Mouse (Mus musculus) liver, postnatal 0 days (tissue): ENCODE measurements around the gene Ccr5.

ENCODE experiments used
- CTCF ChIP-seq: sonication (generic); IDR thresholded peaks from 2 replicates; pipeline ENCODE4 v1.5.1; 2016; ENCODE audit warnings: antibody characterized with exemption, low read depth
- EP300 ChIP-seq: IDR thresholded peaks from 2 replicates; pipeline ENCODE4 v1.6.1; 2016; ENCODE audit warnings: antibody characterized with exemption, low read depth, mild to moderate bottlenecking

DNA sequence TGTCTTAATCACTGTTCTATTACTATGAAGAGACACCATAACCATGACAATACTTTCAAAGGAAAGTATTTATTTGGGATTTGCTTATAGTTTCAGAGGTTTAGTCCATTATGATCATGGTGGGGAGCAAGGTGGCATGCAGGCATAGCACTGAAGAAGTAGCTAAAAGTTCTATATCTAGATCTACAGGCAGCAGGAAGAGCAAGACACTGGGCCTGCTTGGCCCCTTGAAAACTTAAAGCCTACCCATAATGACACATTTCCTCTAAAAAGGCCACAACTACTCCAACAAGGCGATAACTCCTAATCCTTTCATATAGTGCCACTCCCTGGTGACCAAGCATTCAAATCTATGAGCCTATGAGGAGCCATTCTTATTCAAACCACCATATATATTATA is 9.3 kb upstream of the Ccr5 start:
- TF ChIP-seq CTCF (no peak), EP300 (no peak)
